Mouse (Mus musculus) small intestine, adult 2 months (tissue): ENCODE data around the gene Prss12. TPM values are rescaled to one million over a fixed set of nuclear protein-coding genes. Genes with fewer than 3 reads are reported as not detected.

Source experiments
- H3K27ac ChIP-seq: fragments of 200-500 bp; 2 replicates; pipeline ENCODE4 v1.5.1; 2012; ENCODE audit warnings: low read depth, low read length, control low read depth, inconsistent platforms; ENCODE audit not compliant: insufficient read depth
- H3K27me3 ChIP-seq: fragments of 200-500 bp; 2 replicates; pipeline ENCODE4 v1.6.1; 2012; ENCODE audit warnings: mild to moderate bottlenecking, moderate library complexity, low read length, inconsistent platforms; ENCODE audit not compliant: control insufficient read depth, insufficient read depth
- H3K36me3 ChIP-seq: fragments of 200-500 bp; 2 replicates; pipeline ENCODE4 v1.6.1; 2012; ENCODE audit warnings: mild to moderate bottlenecking, low read length, control low read depth, inconsistent platforms; ENCODE audit not compliant: control insufficient read depth, insufficient read depth
- H3K4me1 ChIP-seq: fragments of 200-500 bp; 2 replicates; pipeline ENCODE4 v1.6.1; 2012; ENCODE audit warnings: low read length, inconsistent platforms, mixed read lengths; ENCODE audit not compliant: control insufficient read depth, insufficient read depth, insufficient read length
- H3K4me3 ChIP-seq: fragments of 200-500 bp; 2 replicates; pipeline ENCODE4 v1.5.1; 2012; ENCODE audit warnings: low read depth, mild to moderate bottlenecking, control low read depth, inconsistent platforms, low read length, moderate library complexity
- CTCF ChIP-seq: fragments of 200-500 bp; IDR thresholded peaks from 2 replicates; pipeline ENCODE4 v1.5.1; 2012; ENCODE audit warnings: low read depth, mild to moderate bottlenecking, control low read depth, inconsistent platforms, low read length, moderate library complexity, mixed read lengths; ENCODE audit not compliant: insufficient replicate concordance, insufficient read length; ENCODE audit errors: extremely low read depth
- POLR2A ChIP-seq: fragments of 200-500 bp; IDR thresholded peaks from 2 replicates; pipeline ENCODE4 v1.6.1; 2012; ENCODE audit warnings: low read depth, mild to moderate bottlenecking, control low read depth, inconsistent platforms, low read length, moderate library complexity
- WGBS: fragments of 180-500 bp; shearing (Covaris S2); methylation state at CpG from one replicate; pipeline ENCODE4 v1.1.7; 2018; 5-methylcytosine and 5-hydroxymethylcytosine counted together
- polyA plus RNA-seq: library from polyadenylated mRNA; depleted of rRNA; stranded (reverse); fragments of >200 nt; gene quantifications from 2 replicates; pipeline ENCODE4 v1.2.3, GENCODE M21; 2012

The Prss12 gene
- polyA plus RNA-seq, 1 experiment = 1.1 TPM

DNA sequence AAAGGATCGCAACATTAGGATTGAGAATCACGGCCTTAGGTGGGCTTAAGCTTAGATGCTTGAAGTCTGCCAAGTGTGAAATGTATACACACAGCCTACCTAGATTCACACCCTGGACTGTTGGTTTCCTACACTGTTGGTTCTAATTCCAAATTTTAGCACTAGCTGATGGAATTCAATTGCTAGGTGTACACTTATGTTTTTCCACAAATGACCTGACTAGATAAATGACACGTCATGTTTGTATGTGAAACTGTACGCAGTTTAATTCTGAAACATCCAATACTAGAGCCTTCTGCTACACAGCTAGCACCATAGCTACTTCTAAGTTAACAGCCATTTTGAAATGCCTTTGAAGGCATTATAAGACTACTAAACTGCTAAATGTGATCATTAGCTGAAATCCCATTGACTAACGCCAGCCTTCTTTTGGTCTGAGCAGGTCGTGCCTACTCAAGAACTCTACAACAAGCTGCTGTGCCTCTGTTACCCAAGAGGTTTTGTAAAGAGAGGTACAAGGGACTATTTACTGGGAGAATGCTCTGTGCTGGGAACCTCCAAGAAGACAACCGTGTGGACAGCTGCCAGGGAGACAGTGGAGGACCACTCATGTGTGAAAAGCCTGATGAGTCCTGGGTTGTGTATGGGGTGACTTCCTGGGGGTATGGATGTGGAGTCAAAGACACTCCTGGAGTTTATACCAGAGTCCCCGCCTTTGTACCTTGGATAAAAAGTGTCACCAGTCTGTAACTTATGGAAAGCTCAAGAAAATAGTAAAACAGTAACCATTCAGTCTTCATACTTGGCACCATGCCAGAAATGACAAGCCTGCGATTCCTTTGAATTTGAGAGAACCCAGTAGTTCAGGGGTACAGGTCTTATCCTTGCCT, 59.3 kb downstream of the Prss12 start:
- H3K36me3 ChIP-seq = peaks cover 8% of the 10 kb centered on the region
- H3K4me3 ChIP-seq = no peak overlapping the region
- no peaks in the 10 kb centered on the region for H3K4me1 ChIP-seq
- TF ChIP-seq CTCF (no peak), POLR2A (no peak)
- H3K27me3 ChIP-seq = no peaks in the 10 kb centered on the region
- 58% methylated on average over 9 of the region's 9 CpGs for WGBS
- H3K27ac ChIP-seq = no peak overlapping the region

- H3K27me3 ChIP-seq = no peaks in the 10 kb centered on the region
Observed at GRCm38 (mm10) chr3:123506699-123507662, 60.3 kb downstream of the Prss12 start.

DNA sequence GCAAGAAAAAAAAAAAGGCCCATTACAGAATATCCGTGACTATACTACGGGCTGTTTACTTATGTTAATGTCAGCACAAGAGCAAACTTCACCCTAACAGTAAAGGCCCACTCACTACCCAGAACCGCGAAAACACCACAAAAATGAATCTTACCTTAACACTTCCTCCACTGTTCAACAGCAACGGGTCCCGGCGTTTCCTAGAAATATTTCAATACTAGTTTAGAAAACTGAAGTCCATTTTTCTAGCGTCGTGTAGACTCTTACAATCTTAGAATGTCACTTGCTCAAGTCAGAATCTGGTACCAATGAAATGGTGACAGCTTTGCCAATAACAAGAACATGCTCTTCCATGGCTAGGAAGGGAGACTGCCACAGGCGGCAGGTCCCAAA, 60.9 kb downstream of the Prss12 start:
- Histone ChIP-seq H3K36me3 (peaks cover 8% of the 10 kb centered on the region), H3K4me1 (no peaks in the 10 kb centered on the region), H3K27me3 (no peaks in the 10 kb centered on the region), H3K27ac (peak overlapping the region; percentile 60), H3K4me3 (peak overlapping the region; percentile 75)
- under 1% methylated on average over 10 of the region's 10 CpGs for WGBS
- TF ChIP-seq CTCF = no peak
- no peak for TF ChIP-seq POLR2A

More at GRCm38 (mm10) chr3:123506699-123507662, 60.3 kb downstream of the Prss12 start:
- no peaks in the 10 kb centered on the region for H3K4me1 ChIP-seq
- no peak for TF ChIP-seq CTCF
- TF ChIP-seq POLR2A = no peak
- WGBS = 5% methylated on average over 6 of the region's 6 CpGs
- no peak overlapping the region for H3K27ac ChIP-seq
- peaks cover 8% of the 10 kb centered on the region for H3K36me3 ChIP-seq
- no peak overlapping the region for H3K4me3 ChIP-seq

GRCm38 (mm10) chr3:123508056-123508674, 61.5 kb downstream of the Prss12 start:
- peak; percentile 98 for TF ChIP-seq POLR2A
- TF ChIP-seq CTCF = peak; percentile 35; the same call in 1 of the 2 replicates
- WGBS = under 1% methylated on average over 53 of the region's 53 CpGs
- H3K4me1 ChIP-seq = no peaks in the 10 kb centered on the region
- H3K36me3 ChIP-seq = peaks cover 8% of the 10 kb centered on the region
- peak overlapping the region; percentile 99 for H3K27ac ChIP-seq
- H3K4me3 ChIP-seq = peak overlapping the region; percentile 78
- H3K27me3 ChIP-seq = no peaks in the 10 kb centered on the region

GRCm38 (mm10) chr3:123508675-123509376, 62.1 kb downstream of the Prss12 start:
- TF ChIP-seq CTCF = no peak
- TF ChIP-seq POLR2A = peak; percentile 74
- no peaks in the 10 kb centered on the region for H3K27me3 ChIP-seq
- peaks cover 8% of the 10 kb centered on the region for H3K36me3 ChIP-seq
- H3K4me3 ChIP-seq = peak overlapping the region; percentile 78
- H3K4me1 ChIP-seq = no peaks in the 10 kb centered on the region
- whole genome bisulfite sequencing = under 1% methylated on average over 36 of the region's 36 CpGs
- H3K27ac ChIP-seq = peak overlapping the region; percentile 99

- no peaks in the 10 kb centered on the region for H3K4me1 ChIP-seq
- H3K4me3 ChIP-seq = no peak overlapping the region
- H3K27me3 ChIP-seq = no peaks in the 10 kb centered on the region
- no peak overlapping the region for H3K27ac ChIP-seq
- peaks cover 4% of the 10 kb centered on the region; the same call in 1 of the 2 replicates for H3K36me3 ChIP-seq
- TF ChIP-seq POLR2A (no peak), CTCF (no peak)
- 72% methylated on average over 4 of the region's 4 CpGs for WGBS
Observed at GRCm38 (mm10) chr3:123511818-123512217, 65.1 kb downstream of the Prss12 start.
